Mouse (Mus musculus) urinary bladder, adult 2 months (tissue): ENCODE results near the gene Olfr6. TPM values are rescaled to one million over a fixed set of nuclear protein-coding genes. Genes with fewer than 3 reads are reported as not detected.
"Not testable (repeated sequence)": the region's sequence is repeated elsewhere in the genome, so short reads cannot be mapped to it uniquely, and the experiment has no call there.

Source experiments
- DNase-seq: peaks from one replicate; pipeline ENCODE4 v3.0.0; 2022; ENCODE audit warnings: low spot score
- polyA plus RNA-seq: library from polyadenylated mRNA; depleted of rRNA; stranded (reverse); fragments of >200 nt; gene quantifications from 2 replicates; pipeline ENCODE4 v1.2.3, GENCODE M21; 2012; rRNA removed

Gene Olfr6
- not detected in 2 replicates for polyA plus RNA-seq

GRCm38 (mm10) chr7:106963837-106964236 is at the start of gene Olfr6:
Olfr6 (minus strand) TSS chr7:106963937.
- DNase-seq, result no peak

DNA sequence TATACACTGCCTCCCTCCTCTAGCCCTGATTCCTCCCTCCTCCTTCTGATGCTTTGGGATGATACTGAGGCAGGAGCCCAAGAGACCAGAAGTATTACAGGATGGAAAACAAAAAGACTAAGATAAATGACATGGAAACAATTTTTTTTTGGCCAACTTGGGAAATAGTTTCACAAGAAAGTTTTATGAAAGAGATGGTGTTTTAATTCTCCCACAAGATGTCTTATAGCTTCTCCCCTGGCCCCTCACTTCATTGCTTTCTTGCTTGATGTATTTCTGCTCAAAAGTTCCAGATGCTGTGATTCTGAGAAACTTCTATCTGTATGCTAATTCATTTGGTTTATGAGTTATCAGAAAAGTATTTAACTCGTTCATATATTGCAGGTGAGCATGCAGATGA is 42.2 kb upstream of the Olfr6 start, which contains the start of gene Olfr2:
Gene Olfr2, minus strand, starts transcription at position 101 of the 400 bp plus-strand sequence.
- DNase-seq, result no peak

DNA sequence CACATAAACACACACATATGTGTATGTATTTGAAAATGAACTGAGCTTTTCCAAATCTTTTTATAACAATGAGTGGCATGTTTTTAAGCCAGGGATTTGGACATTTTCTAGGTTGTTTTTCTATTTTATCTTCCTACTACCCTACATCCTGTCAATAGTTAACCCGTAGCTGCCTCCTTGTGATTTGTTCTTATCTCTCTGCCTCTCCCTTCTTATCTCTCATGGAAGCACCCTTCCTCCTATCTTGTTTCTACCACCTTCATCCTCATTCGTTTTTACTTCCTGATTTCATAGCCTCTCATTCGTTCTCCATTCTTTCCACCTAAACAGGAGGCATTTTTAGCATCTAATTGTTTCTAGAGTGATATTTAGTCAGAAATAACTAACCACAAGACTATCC is 40.4 kb upstream of the Olfr6 start:
- DNase-seq, result no peak

DNA sequence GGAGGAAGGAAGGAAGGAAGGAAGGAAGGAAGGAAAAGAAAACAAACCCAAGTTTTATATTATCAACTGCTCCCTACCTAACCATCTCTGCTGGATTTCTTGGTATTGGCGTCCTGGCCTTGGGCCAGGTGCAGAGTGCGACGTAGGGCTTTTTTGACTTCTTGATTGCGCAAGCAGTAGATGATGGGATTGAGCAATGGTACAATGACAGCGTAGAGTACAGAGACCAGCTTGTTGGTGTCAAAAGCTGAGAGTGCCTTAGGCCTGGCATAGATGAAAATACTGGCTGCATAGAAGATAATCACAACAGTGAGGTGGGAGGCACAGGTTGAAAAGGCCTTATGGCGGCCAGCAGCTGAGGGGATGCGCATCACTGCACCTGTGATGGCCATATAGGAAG is 37.1 kb upstream of the Olfr6 start:
- DNase-seq, result no peak

GRCm38 (mm10) chr7:106985236-106985635 is 21.5 kb upstream of the Olfr6 start:
- DNase-seq, result no peak

DNA sequence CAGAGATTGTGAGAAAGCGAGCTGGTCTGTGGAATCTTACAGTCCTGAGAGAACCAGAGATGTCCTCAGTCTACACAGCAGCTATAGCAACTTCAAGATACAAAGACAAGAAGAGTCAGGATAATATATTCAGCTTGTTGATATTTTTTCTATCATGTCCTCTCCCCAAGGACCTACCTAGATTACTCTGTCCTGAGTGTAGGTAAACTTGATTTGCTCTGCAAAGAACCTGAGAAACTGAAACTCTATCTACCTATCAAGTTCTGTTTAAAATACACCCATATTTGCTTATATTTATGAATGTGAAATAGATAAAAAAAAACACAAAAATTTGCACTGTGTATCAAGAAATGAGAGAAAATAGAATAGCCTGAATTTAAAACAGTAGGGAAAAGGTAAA is 11.6 kb upstream of the Olfr6 start, which contains the start of gene Olfr711:
Gene Olfr711, minus strand, starts transcription at position 101 of the 400 bp plus-strand sequence.
- DNase-seq, result no peak

- DNase-seq, result not testable (repeated sequence)
These were observed 3.8 kb upstream of the Olfr6 start for GRCm38 (mm10) chr7:106967503-106967902.

- no peak for DNase-seq
These were observed 15.5 kb downstream of the Olfr6 start, which contains the start of gene Olfr710 for GRCm38 (mm10) chr7:106948212-106948611. Olfr710 (minus strand) TSS chr7:106948312.

DNA sequence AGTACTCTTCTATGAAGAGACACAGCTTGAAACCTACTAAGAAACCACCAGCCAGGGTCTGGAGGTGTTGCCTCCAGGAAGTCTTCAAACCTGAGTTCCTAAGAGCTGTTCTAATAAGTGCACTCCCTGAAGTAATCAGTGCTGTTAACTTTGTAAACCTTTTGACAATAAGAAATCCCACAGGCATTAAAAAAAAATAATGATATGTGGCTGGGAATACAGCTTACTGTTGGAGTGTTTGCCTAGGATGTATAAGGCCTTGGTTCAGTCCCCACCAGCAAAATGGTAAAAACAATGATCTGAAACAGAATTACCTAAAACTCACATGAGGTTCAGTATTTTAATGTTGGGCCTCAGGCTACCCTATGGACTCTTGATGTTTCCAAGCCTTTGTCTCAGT is 31.6 kb downstream of the Olfr6 start, which contains the start of gene Olfr709-ps1:
Gene Olfr709-ps1, minus strand, starts transcription at position 101 of the 400 bp plus-strand sequence.
- no peak for DNase-seq

DNA sequence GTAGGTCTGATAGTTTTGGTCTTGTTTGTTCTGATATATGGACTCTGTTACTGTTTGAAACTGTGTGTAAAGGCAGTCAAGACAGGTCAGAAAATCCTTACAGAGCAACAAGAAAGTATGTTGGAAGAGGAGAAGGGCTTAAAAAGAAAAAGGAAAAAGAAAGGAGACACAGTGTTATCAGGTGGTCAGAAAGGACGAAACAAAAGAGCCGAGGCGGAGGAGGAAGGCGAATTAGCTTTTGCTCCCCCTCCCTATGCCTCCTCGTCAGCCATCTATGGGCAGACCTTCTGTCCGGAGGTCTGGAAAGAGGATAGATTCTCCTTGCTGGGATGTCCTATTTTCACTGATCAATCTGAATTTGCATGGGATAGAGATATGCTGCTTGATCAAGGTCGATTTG is 42.8 kb downstream of the Olfr6 start:
- not testable (repeated sequence) for DNase-seq

GRCm38 (mm10) chr7:106907676-106908075 is 56.1 kb downstream of the Olfr6 start, which contains the start of gene Olfr1532-ps1:
Olfr1532-ps1 (plus strand) TSS chr7:106908001.
- DNase-seq, result no peak

Other genes starting within 250 kb of the Olfr6 start
- not detected in 2 replicates for gene Olfr695, start 247.5 kb downstream of the Olfr6 start, polyA plus RNA-seq
- gene Olfr697, start 221.5 kb downstream of the Olfr6 start, polyA plus RNA-seq, result not detected in 2 replicates
- not detected in 2 replicates for gene Olfr698, start 208.5 kb downstream of the Olfr6 start, polyA plus RNA-seq
- gene Olfr699, start 170.7 kb downstream of the Olfr6 start, polyA plus RNA-seq, result not detected in 2 replicates
- not detected in 2 replicates for gene Olfr700, start 155.1 kb downstream of the Olfr6 start, polyA plus RNA-seq
- gene Olfr701, start 149.8 kb downstream of the Olfr6 start, polyA plus RNA-seq, result not detected in 2 replicates
- gene Olfr702, start 130.0 kb downstream of the Olfr6 start, polyA plus RNA-seq, result not detected in 2 replicates
- gene Olfr703, start 120.6 kb downstream of the Olfr6 start, polyA plus RNA-seq, result not detected in 2 replicates
- gene Olfr704, start 100.8 kb downstream of the Olfr6 start, polyA plus RNA-seq, result not detected in 2 replicates
- gene Olfr705, start 87.0 kb downstream of the Olfr6 start, polyA plus RNA-seq, result not detected in 2 replicates
- gene Olfr706, start 75.8 kb downstream of the Olfr6 start, polyA plus RNA-seq, result not detected in 2 replicates
- not detected in 2 replicates for gene Olfr707, start 62.7 kb downstream of the Olfr6 start, polyA plus RNA-seq
- not detected in 2 replicates for gene Olfr1532-ps1, start 55.9 kb downstream of the Olfr6 start, polyA plus RNA-seq
- gene Olfr709-ps1, start 31.7 kb downstream of the Olfr6 start, polyA plus RNA-seq, result not detected in 2 replicates
- gene Olfr710, start 15.6 kb downstream of the Olfr6 start, polyA plus RNA-seq, result not detected in 2 replicates
- gene Olfr711, start 11.5 kb upstream of the Olfr6 start, polyA plus RNA-seq, result not detected in 2 replicates
- gene Olfr2, start 42.1 kb upstream of the Olfr6 start, polyA plus RNA-seq, result not detected in 2 replicates
- gene Olfr713, start 67.2 kb upstream of the Olfr6 start, polyA plus RNA-seq, result not detected in 2 replicates
- gene Olfr714, start 107.0 kb upstream of the Olfr6 start, polyA plus RNA-seq, result not detected in 2 replicates
- gene Olfr17, start 129.3 kb upstream of the Olfr6 start, polyA plus RNA-seq, result not detected in 2 replicates
- not detected in 2 replicates for gene Olfr715b, start 146.4 kb upstream of the Olfr6 start, polyA plus RNA-seq
- gene Olfr715, start 167.1 kb upstream of the Olfr6 start, polyA plus RNA-seq, result not detected in 2 replicates
- gene Olfr716, start 174.4 kb upstream of the Olfr6 start, polyA plus RNA-seq, result not detected in 2 replicates
- gene Nlrp14, start 203.1 kb upstream of the Olfr6 start, polyA plus RNA-seq, result not detected in 2 replicates
- not detected in 2 replicates for gene Rbmxl2, start 245.5 kb upstream of the Olfr6 start, polyA plus RNA-seq